Mouse (Mus musculus) thymus, adult 2 months (tissue): ENCODE measurements around the gene Hip1r. TPM values are rescaled to one million over a fixed set of nuclear protein-coding genes. Genes with fewer than 3 reads are reported as not detected.

Experiments
- DNase-seq: peaks from one replicate; pipeline ENCODE4 v3.0.0; 2021
- H3K27ac ChIP-seq: fragments of 200-500 bp; 2 replicates; pipeline ENCODE4 v1.5.1; 2012; ENCODE audit warnings: low read length, control low read depth; ENCODE audit not compliant: control insufficient read depth, insufficient read depth
- H3K27me3 ChIP-seq: fragments of 200-500 bp; 2 replicates; pipeline ENCODE4 v1.6.1; 2012; ENCODE audit warnings: mild to moderate bottlenecking, low read length, moderate library complexity, mixed read lengths; ENCODE audit not compliant: control insufficient read depth, insufficient read depth
- H3K36me3 ChIP-seq: fragments of 200-500 bp; 2 replicates; pipeline ENCODE4 v1.6.1; 2012; ENCODE audit warnings: mild to moderate bottlenecking, low read length, moderate library complexity; ENCODE audit not compliant: control insufficient read depth, insufficient read depth
- H3K4me1 ChIP-seq: fragments of 200-500 bp; replicated peaks from 2 replicates; pipeline ENCODE4 v1.6.1; 2012; ENCODE audit warnings: low read length; ENCODE audit not compliant: control insufficient read depth, insufficient read depth
- H3K4me3 ChIP-seq: fragments of 200-500 bp; 2 replicates; pipeline ENCODE4 v1.5.1; 2012; ENCODE audit warnings: mild to moderate bottlenecking, low read length, control low read depth, moderate library complexity; ENCODE audit not compliant: control insufficient read depth, insufficient read depth
- CTCF ChIP-seq: fragments of 200-500 bp; IDR thresholded peaks from 2 replicates; pipeline ENCODE4 v1.5.1; 2012; ENCODE audit warnings: mild to moderate bottlenecking, control low read depth, low read length, moderate library complexity, borderline replicate concordance; ENCODE audit not compliant: control insufficient read depth, poor library complexity, insufficient read depth; ENCODE audit errors: extremely low read depth
- POLR2A ChIP-seq: fragments of 200-500 bp; IDR thresholded peaks from 2 replicates; pipeline ENCODE4 v1.6.1; 2012; ENCODE audit warnings: mild to moderate bottlenecking, low read length, control low read depth, moderate library complexity; ENCODE audit not compliant: control insufficient read depth, poor library complexity, insufficient read depth; ENCODE audit errors: extremely low read depth
- WGBS: fragments of 180-500 bp; shearing (Covaris S2); methylation state at CpG from one replicate; pipeline ENCODE4 v1.1.7; 2018; 5-methylcytosine and 5-hydroxymethylcytosine counted together
- polyA plus RNA-seq: library from polyadenylated mRNA; depleted of rRNA; stranded (reverse); fragments of >200 nt; gene quantifications from 2 replicates; pipeline ENCODE4 v1.2.3, GENCODE M21; 2012

Gene Hip1r
- polyA plus RNA-seq, 1 experiment: 13.8 TPM

GRCm38 (mm10) chr5:123978131-123978530 is 4.7 kb downstream of the Hip1r start:
- Histone ChIP-seq H3K36me3 (no peaks in the 10 kb centered on the region), H3K4me3 (no peak overlapping the region), H3K4me1 (peaks cover 13% of the 10 kb centered on the region), H3K27ac (no peak overlapping the region), H3K27me3 (no peaks in the 10 kb centered on the region)
- no peak for TF ChIP-seq CTCF
- TF ChIP-seq POLR2A: no peak
- DNase-seq: no peak
- 81% methylated on average over 5 of the region's 5 CpGs for WGBS

- no peaks in the 10 kb centered on the region for H3K27me3 ChIP-seq
- no peak overlapping the region for H3K27ac ChIP-seq
- TF ChIP-seq CTCF: no peak
- no peak for DNase-seq
- no peak overlapping the region for H3K4me3 ChIP-seq
- 94% methylated on average over 18 of the region's 18 CpGs for WGBS
- peaks cover 7% of the 10 kb centered on the region for H3K4me1 ChIP-seq
- no peaks in the 10 kb centered on the region for H3K36me3 ChIP-seq
These were observed 6.0 kb downstream of the Hip1r start for GRCm38 (mm10) chr5:123979221-123979979.

GRCm38 (mm10) chr5:123979980-123980369 is 6.5 kb downstream of the Hip1r start:
- H3K4me3 ChIP-seq: no peak overlapping the region
- H3K27me3 ChIP-seq: no peaks in the 10 kb centered on the region
- H3K36me3 ChIP-seq: no peaks in the 10 kb centered on the region
- 89% methylated on average over 4 of the region's 4 CpGs for WGBS
- TF ChIP-seq CTCF (no peak), POLR2A (no peak)
- H3K27ac ChIP-seq: no peak overlapping the region
- H3K4me1 ChIP-seq: peaks cover 4% of the 10 kb centered on the region
- DNase-seq: no peak

GRCm38 (mm10) chr5:123980521-123981249 is 7.3 kb downstream of the Hip1r start:
- no peak overlapping the region for H3K27ac ChIP-seq
- no peak overlapping the region for H3K4me3 ChIP-seq
- TF ChIP-seq POLR2A (no peak), CTCF (no peak)
- H3K4me1 ChIP-seq: peaks cover 3% of the 10 kb centered on the region
- H3K36me3 ChIP-seq: no peaks in the 10 kb centered on the region
- H3K27me3 ChIP-seq: no peaks in the 10 kb centered on the region
- no peak for DNase-seq
- 72% methylated on average over 9 of the region's 9 CpGs for WGBS

GRCm38 (mm10) chr5:123981250-123981554 is 7.8 kb downstream of the Hip1r start:
- H3K4me3 ChIP-seq: no peak overlapping the region
- no peak overlapping the region for H3K27ac ChIP-seq
- no peaks in the 10 kb centered on the region for H3K27me3 ChIP-seq
- 76% methylated on average over 6 of the region's 6 CpGs for WGBS
- TF ChIP-seq POLR2A: no peak
- TF ChIP-seq CTCF: no peak
- no peaks in the 10 kb centered on the region for H3K36me3 ChIP-seq
- no peaks in the 10 kb centered on the region for H3K4me1 ChIP-seq
- DNase-seq: no peak

- Histone ChIP-seq H3K36me3 (no peaks in the 10 kb centered on the region), H3K4me3 (no peak overlapping the region), H3K4me1 (no peaks in the 10 kb centered on the region), H3K27me3 (no peaks in the 10 kb centered on the region), H3K27ac (no peak overlapping the region)
- no peak for DNase-seq
- WGBS: 92% methylated on average over 11 of the region's 11 CpGs
- no peak for TF ChIP-seq CTCF
- TF ChIP-seq POLR2A: no peak
These were observed 9.4 kb downstream of the Hip1r start for GRCm38 (mm10) chr5:123982838-123983237.

GRCm38 (mm10) chr5:123985434-123985833 is 12.0 kb downstream of the Hip1r start:
- Histone ChIP-seq H3K36me3 (no peaks in the 10 kb centered on the region), H3K4me3 (no peak overlapping the region), H3K27ac (no peak overlapping the region), H3K27me3 (no peaks in the 10 kb centered on the region), H3K4me1 (no peaks in the 10 kb centered on the region)
- DNase-seq: no peak
- TF ChIP-seq POLR2A: no peak
- no peak for TF ChIP-seq CTCF
- WGBS: 95% methylated on average over 9 of the region's 9 CpGs

- Histone ChIP-seq H3K4me3 (no peak overlapping the region), H3K27me3 (no peaks in the 10 kb centered on the region), H3K27ac (no peak overlapping the region), H3K36me3 (no peaks in the 10 kb centered on the region), H3K4me1 (no peaks in the 10 kb centered on the region)
- TF ChIP-seq CTCF: no peak
- TF ChIP-seq POLR2A: no peak
- no peak for DNase-seq
- whole genome bisulfite sequencing: 76% methylated on average over 2 of the region's 2 CpGs
These were observed 13.5 kb downstream of the Hip1r start for GRCm38 (mm10) chr5:123986925-123987324.
